Mouse (Mus musculus) liver, postnatal 0 days (tissue): ENCODE data around the gene Gm44790. TPM values are rescaled to one million over a fixed set of nuclear protein-coding genes. Genes with fewer than 3 reads are reported as not detected.
A peak's percentile ranks its signal among the peaks of the same experiment; 100 is the strongest.

Experiments used
- ATAC-seq: fragments of 200-750 bp; cut with Nextera tagmentation; 2 replicates; pipeline ENCODE4 v1.8.0; 2017; ENCODE audit warnings: mild to moderate bottlenecking, moderate library complexity
- DNase-seq: peaks from one replicate; pipeline ENCODE4 v3.0.0-alpha.2; 2016
- H3K27ac ChIP-seq: fragments of 300-500 bp; sonication (generic); 2 replicates; pipeline ENCODE4 v1.5.1; 2014; ENCODE audit warnings: antibody characterized with exemption, moderate library complexity, mild to moderate bottlenecking, low read depth
- H3K27me3 ChIP-seq: fragments of 300-500 bp; sonication (generic); 2 replicates; pipeline ENCODE4 v1.6.1; 2014; ENCODE audit warnings: low read length, control low read depth, mixed read lengths; ENCODE audit not compliant: insufficient read depth
- H3K36me3 ChIP-seq: fragments of 300-500 bp; sonication (generic); replicated peaks from 2 replicates; pipeline ENCODE4 v1.6.1; 2014; ENCODE audit warnings: mild to moderate bottlenecking, control low read depth, low read length, moderate library complexity, mixed read lengths; ENCODE audit not compliant: insufficient read depth
- H3K4me1 ChIP-seq: fragments of 300-500 bp; sonication (generic); 2 replicates; pipeline ENCODE4 v1.6.1; 2014; ENCODE audit warnings: antibody characterized with exemption, mild to moderate bottlenecking, control low read depth; ENCODE audit not compliant: insufficient read depth
- H3K4me2 ChIP-seq: fragments of 300-500 bp; sonication (generic); 2 replicates; pipeline ENCODE4 v1.6.1; 2014; ENCODE audit warnings: low read depth, mild to moderate bottlenecking, low read length, moderate library complexity, mixed read lengths
- H3K4me3 ChIP-seq: fragments of 300-500 bp; sonication (generic); 2 replicates; pipeline ENCODE4 v1.5.1; 2014; ENCODE audit warnings: low read depth, low read length
- H3K9ac ChIP-seq: fragments of 300-500 bp; sonication (generic); replicated peaks from 2 replicates; pipeline ENCODE4 v1.6.1; 2014; ENCODE audit warnings: mild to moderate bottlenecking, moderate library complexity
- H3K9me3 ChIP-seq: fragments of 300-500 bp; sonication (generic); 2 replicates; pipeline ENCODE4 v1.6.1; 2016; ENCODE audit warnings: mild to moderate bottlenecking, control low read depth, low read length, mixed read lengths
- CTCF ChIP-seq: sonication (generic); IDR thresholded peaks from 2 replicates; pipeline ENCODE4 v1.5.1; 2016; ENCODE audit warnings: antibody characterized with exemption, low read depth
- EP300 ChIP-seq: IDR thresholded peaks from 2 replicates; pipeline ENCODE4 v1.6.1; 2016; ENCODE audit warnings: antibody characterized with exemption, low read depth, mild to moderate bottlenecking
- WGBS: fragments of 180-500 bp; shearing (Covaris S2); extraction: QIAGEN DNeasy Blood & Tissue Kit; methylation state at CpG from one replicate; pipeline ENCODE4 v1.1.7; 2014; ENCODE audit not compliant: insufficient replicate concordance; 5-methylcytosine and 5-hydroxymethylcytosine counted together
- polyA plus RNA-seq: library from polyadenylated mRNA; unstranded; fragments of >200 nt; fragmentation: Nextera tagmentation; extraction: Ambion mirVana; gene quantifications from 2 replicates; pipeline ENCODE4 v1.2.1, GENCODE M21; 2015

The Gm44790 gene
- polyA plus RNA-seq, 1 experiment from 2014 or later, result not detected

GRCm38 (mm10) chr6:86438272-86439118 lies 12.0 kb downstream of the Gm44790 start, which contains the start of gene C87436:
Gene C87436, plus strand, starts transcription at chr6:86438374.
- peak; percentile 94 for ATAC-seq
- H3K27ac ChIP-seq, result peak within 1 kb of the TSS; percentile 99
- peak within 1 kb of the TSS; percentile 72 for H3K4me2 ChIP-seq
- TF ChIP-seq EP300 (peak; percentile 67; the same call in 1 of the 2 replicates), CTCF (peak; percentile 72)
- under 1% methylated on average over 59 of the region's 59 CpGs for whole genome bisulfite sequencing
- DNase-seq, result peak; percentile 95
- H3K4me3 ChIP-seq, result peak within 1 kb of the TSS; percentile 70
- H3K27me3 ChIP-seq, result no peaks in the 10 kb centered on the region
- H3K9me3 ChIP-seq, result no peaks in the 10 kb centered on the region
- peaks cover 13% of the 10 kb centered on the region for H3K36me3 ChIP-seq
- H3K4me1 ChIP-seq, result peaks cover 10% of the 10 kb centered on the region
- peak within 1 kb of the TSS; percentile 91 for H3K9ac ChIP-seq

GRCm38 (mm10) chr6:86439119-86439496 lies 12.7 kb downstream of the Gm44790 start:
- DNase-seq, result no peak
- WGBS, result 2% methylated on average over 13 of the region's 13 CpGs
- H3K36me3 ChIP-seq, result peaks cover 12% of the 10 kb centered on the region
- TF ChIP-seq CTCF (no peak), EP300 (no peak)
- H3K27ac ChIP-seq, result peak overlapping the region; percentile 99
- H3K9ac ChIP-seq, result peak overlapping the region; percentile 91
- H3K4me2 ChIP-seq, result peak overlapping the region; percentile 72
- peak overlapping the region; percentile 70 for H3K4me3 ChIP-seq
- H3K9me3 ChIP-seq, result no peaks in the 10 kb centered on the region
- H3K4me1 ChIP-seq, result peaks cover 10% of the 10 kb centered on the region
- no peaks in the 10 kb centered on the region for H3K27me3 ChIP-seq
- no peak for ATAC-seq

GRCm38 (mm10) chr6:86439531-86439930 lies 13.1 kb downstream of the Gm44790 start:
- WGBS, result 82% methylated on average over 1 of the region's 1 CpGs
- H3K27me3 ChIP-seq, result no peaks in the 10 kb centered on the region
- H3K9ac ChIP-seq, result peak overlapping the region; percentile 91
- peaks cover 10% of the 10 kb centered on the region for H3K4me1 ChIP-seq
- H3K27ac ChIP-seq, result peak overlapping the region; percentile 99; the same call in 1 of the 2 replicates
- ATAC-seq (no peak), DNase-seq (no peak)
- TF ChIP-seq CTCF, result no peak
- TF ChIP-seq EP300, result no peak
- H3K9me3 ChIP-seq, result no peaks in the 10 kb centered on the region
- H3K4me2 ChIP-seq, result peak overlapping the region; percentile 72
- peaks cover 13% of the 10 kb centered on the region for H3K36me3 ChIP-seq
- H3K4me3 ChIP-seq, result peak overlapping the region; percentile 70

GRCm38 (mm10) chr6:86441571-86441970 lies 15.1 kb downstream of the Gm44790 start:
- Histone ChIP-seq H3K27ac (no peak overlapping the region), H3K27me3 (no peaks in the 10 kb centered on the region), H3K4me3 (no peak overlapping the region), H3K9me3 (no peaks in the 10 kb centered on the region), H3K4me1 (peaks cover 10% of the 10 kb centered on the region), H3K36me3 (peaks cover 21% of the 10 kb centered on the region), H3K4me2 (no peak overlapping the region), H3K9ac (no peak overlapping the region)
- no peak for TF ChIP-seq CTCF
- no peak for TF ChIP-seq EP300
- ATAC-seq, result no peak
- DNase-seq, result no peak
- WGBS, result 91% methylated on average over 10 of the region's 10 CpGs

GRCm38 (mm10) chr6:86445551-86445950 lies 19.1 kb downstream of the Gm44790 start:
- H3K36me3 ChIP-seq, result peaks cover 44% of the 10 kb centered on the region

GRCm38 (mm10) chr6:86446927-86447568 lies 20.6 kb downstream of the Gm44790 start:
- Histone ChIP-seq H3K36me3 (peaks cover 49% of the 10 kb centered on the region), H3K27me3 (no peaks in the 10 kb centered on the region), H3K27ac (no peak overlapping the region), H3K9me3 (no peaks in the 10 kb centered on the region), H3K4me3 (no peak overlapping the region), H3K4me1 (no peaks in the 10 kb centered on the region), H3K4me2 (no peak overlapping the region), H3K9ac (no peak overlapping the region)
- DNase-seq (no peak), ATAC-seq (no peak)
- TF ChIP-seq CTCF (no peak), EP300 (no peak)
- WGBS, result 42% methylated on average over 1 of the region's 1 CpGs

More at GRCm38 (mm10) chr6:86445551-86445950, 19.1 kb downstream of the Gm44790 start:
- no peak for ATAC-seq
- no peak for TF ChIP-seq CTCF
- TF ChIP-seq EP300, result no peak
- no peaks in the 10 kb centered on the region for H3K9me3 ChIP-seq
- no peaks in the 10 kb centered on the region for H3K4me1 ChIP-seq
- no peak overlapping the region for H3K4me3 ChIP-seq
- 90% methylated on average over 18 of the region's 18 CpGs for WGBS
- no peak overlapping the region for H3K4me2 ChIP-seq
- H3K9ac ChIP-seq, result no peak overlapping the region
- no peak overlapping the region for H3K27ac ChIP-seq
- H3K27me3 ChIP-seq, result no peaks in the 10 kb centered on the region
- DNase-seq, result no peak
